Mouse (Mus musculus): ENCODE measurements around the gene Sbk2. TPM values are rescaled to one million over a fixed set of nuclear protein-coding genes. Genes with fewer than 3 reads are reported as not detected.
"Not testable (repeated sequence)": the region's sequence is repeated elsewhere in the genome, so short reads cannot be mapped to it uniquely, and the experiment has no call there.

Gene Sbk2
- not detected in 2 replicates for polyA plus RNA-seq (2012)

- H3K9me3 ChIP-seq (ENCODE audit: control insufficient read depth, low read length) = no peaks in the 10 kb centered on the region
- H3K27me3 ChIP-seq (ENCODE audit: control insufficient read depth) = no peaks in the 10 kb centered on the region
- no peak within 1 kb of the TSS for H3K4me3 ChIP-seq (replicated peaks)
- TF ChIP-seq TAL1 (IDR thresholded peaks at IDR 0.05; ENCODE audit: low read length) = no peak
- no peak for TF ChIP-seq GATA1 (IDR thresholded peaks at IDR 0.05; ENCODE audit: low read length)
- H3K36me3 ChIP-seq (ENCODE audit: control insufficient read depth) = no peaks in the 10 kb centered on the region
- peaks cover 3% of the 10 kb centered on the region for H3K4me1 ChIP-seq (ENCODE audit: control insufficient read depth)
Observed at GRCm38 (mm10) chr7:4964272-4964671, at the start of gene Sbk2. Gene Sbk2 (minus strand): TSS chr7:4964406.

DNA sequence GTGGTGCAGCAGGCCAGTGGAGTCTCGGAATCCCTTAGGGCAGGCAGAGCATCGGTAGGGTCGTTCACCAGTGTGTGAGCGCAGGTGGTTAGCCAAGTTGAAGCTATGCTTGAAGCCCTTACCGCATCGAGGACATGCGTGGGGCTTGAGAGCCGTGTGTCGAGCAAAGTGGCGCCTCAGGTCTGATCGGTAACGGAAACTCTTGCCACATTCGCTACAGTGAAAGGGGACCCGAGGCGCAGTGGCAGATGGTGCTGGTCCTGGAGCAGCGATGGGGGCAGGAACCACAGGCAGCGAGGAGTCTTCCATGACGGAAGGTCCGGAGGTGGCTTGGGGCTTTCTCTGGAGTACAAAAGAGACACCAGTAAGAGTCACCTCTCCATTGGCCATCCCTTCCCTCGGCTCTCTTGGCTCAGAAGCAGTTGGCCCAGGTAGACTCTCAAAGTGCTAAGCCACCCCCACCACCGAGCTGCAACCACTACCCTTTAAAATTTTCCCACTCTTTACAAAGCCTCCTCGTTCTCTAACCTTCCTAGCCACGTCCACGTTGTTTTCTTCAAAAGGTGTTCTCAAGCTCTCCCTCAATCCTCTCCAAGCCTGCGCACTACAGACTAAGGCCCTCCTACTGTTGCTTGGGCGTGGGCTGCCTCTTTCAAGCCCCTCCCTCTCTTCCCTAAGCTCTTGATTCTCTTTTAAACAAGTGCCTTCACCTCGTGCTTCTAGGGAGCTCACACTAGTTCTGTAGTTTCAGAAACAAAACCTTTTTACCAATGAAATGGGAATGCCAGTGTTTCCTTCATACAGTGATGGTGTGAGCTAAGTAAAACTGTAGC lies 48.7 kb upstream of the Sbk2 start:
- Histone ChIP-seq H3K9me3 (ENCODE audit: control insufficient read depth, low read length) (peaks cover 21% of the 10 kb centered on the region), H3K36me3 (ENCODE audit: control insufficient read depth) (peaks cover 65% of the 10 kb centered on the region), H3K27me3 (ENCODE audit: control insufficient read depth) (no peaks in the 10 kb centered on the region), H3K4me1 (ENCODE audit: control insufficient read depth) (peaks cover 42% of the 10 kb centered on the region), H3K4me3 (replicated peaks) (peak overlapping the region; percentile 22)
- TF ChIP-seq TAL1 (IDR thresholded peaks at IDR 0.05; ENCODE audit: low read length) = no peak
- no peak for TF ChIP-seq GATA1 (IDR thresholded peaks at IDR 0.05; ENCODE audit: low read length)

GRCm38 (mm10) chr7:5008229-5008628 lies 44.0 kb upstream of the Sbk2 start:
- Histone ChIP-seq H3K4me1 (ENCODE audit: control insufficient read depth) (peaks cover 11% of the 10 kb centered on the region), H3K27me3 (ENCODE audit: control insufficient read depth) (no peaks in the 10 kb centered on the region), H3K4me3 (replicated peaks) (no peak overlapping the region), H3K36me3 (ENCODE audit: control insufficient read depth) (peaks cover 70% of the 10 kb centered on the region), H3K9me3 (ENCODE audit: control insufficient read depth, low read length) (peaks cover 11% of the 10 kb centered on the region)
- TF ChIP-seq TAL1 (IDR thresholded peaks at IDR 0.05; ENCODE audit: low read length) (no peak), GATA1 (IDR thresholded peaks at IDR 0.05; ENCODE audit: low read length) (no peak)

- H3K36me3 ChIP-seq (ENCODE audit: control insufficient read depth) = peaks cover 17% of the 10 kb centered on the region
- H3K4me1 ChIP-seq (ENCODE audit: control insufficient read depth); H3K4me3 ChIP-seq (replicated peaks); H3K27me3 ChIP-seq (ENCODE audit: control insufficient read depth): not testable (repeated sequence)
- H3K9me3 ChIP-seq (ENCODE audit: control insufficient read depth, low read length) = peaks cover 10% of the 10 kb centered on the region
Observed at GRCm38 (mm10) chr7:5002876-5003275, 38.7 kb upstream of the Sbk2 start.

GRCm38 (mm10) chr7:4999876-5000275 lies 35.7 kb upstream of the Sbk2 start:
- H3K36me3 ChIP-seq (ENCODE audit: control insufficient read depth) = no peaks in the 10 kb centered on the region
- TF ChIP-seq TAL1 (IDR thresholded peaks at IDR 0.05; ENCODE audit: low read length) = no peak
- no peak for TF ChIP-seq GATA1 (IDR thresholded peaks at IDR 0.05; ENCODE audit: low read length)

GRCm38 (mm10) chr7:4996934-4997333 lies 32.7 kb upstream of the Sbk2 start:
- Histone ChIP-seq H3K4me3 (replicated peaks) (no peak overlapping the region), H3K9me3 (ENCODE audit: control insufficient read depth, low read length) (peaks cover 18% of the 10 kb centered on the region), H3K36me3 (ENCODE audit: control insufficient read depth) (peaks cover 5% of the 10 kb centered on the region; the same call in 1 of the 2 replicates), H3K4me1 (ENCODE audit: control insufficient read depth) (no peaks in the 10 kb centered on the region), H3K27me3 (ENCODE audit: control insufficient read depth) (peaks cover 46% of the 10 kb centered on the region)
- TF ChIP-seq GATA1 (IDR thresholded peaks at IDR 0.05; ENCODE audit: low read length) = no peak
- no peak for TF ChIP-seq TAL1 (IDR thresholded peaks at IDR 0.05; ENCODE audit: low read length)

More at GRCm38 (mm10) chr7:4999876-5000275, 35.7 kb upstream of the Sbk2 start:
- Histone ChIP-seq H3K9me3 (ENCODE audit: control insufficient read depth, low read length) (peaks cover 10% of the 10 kb centered on the region), H3K27me3 (ENCODE audit: control insufficient read depth) (peaks cover 20% of the 10 kb centered on the region), H3K4me3 (replicated peaks) (no peak overlapping the region), H3K4me1 (ENCODE audit: control insufficient read depth) (no peaks in the 10 kb centered on the region)

- H3K9me3 ChIP-seq (ENCODE audit: control insufficient read depth, low read length) = peaks cover 18% of the 10 kb centered on the region
- H3K36me3 ChIP-seq (ENCODE audit: control insufficient read depth) = peaks cover 5% of the 10 kb centered on the region; the same call in 1 of the 2 replicates
- H3K4me1 ChIP-seq (ENCODE audit: control insufficient read depth) = no peaks in the 10 kb centered on the region
- H3K4me3 ChIP-seq (replicated peaks) = peak within 1 kb of the TSS; percentile 53
- TF ChIP-seq GATA1 (IDR thresholded peaks at IDR 0.05; ENCODE audit: low read length) = no peak
- no peak for TF ChIP-seq TAL1 (IDR thresholded peaks at IDR 0.05; ENCODE audit: low read length)
- H3K27me3 ChIP-seq (ENCODE audit: control insufficient read depth) = peaks cover 46% of the 10 kb centered on the region
Observed at GRCm38 (mm10) chr7:4996003-4996895, 32.0 kb upstream of the Sbk2 start, which contains the start of gene Zfp579. Gene Zfp579 (minus strand): TSS chr7:4996158.

- Histone ChIP-seq H3K36me3 (ENCODE audit: control insufficient read depth) (peaks cover 5% of the 10 kb centered on the region; the same call in 1 of the 2 replicates), H3K4me1 (ENCODE audit: control insufficient read depth) (no peaks in the 10 kb centered on the region), H3K27me3 (ENCODE audit: control insufficient read depth) (peaks cover 46% of the 10 kb centered on the region), H3K9me3 (ENCODE audit: control insufficient read depth, low read length) (peaks cover 18% of the 10 kb centered on the region), H3K4me3 (replicated peaks) (peak overlapping the region; percentile 53)
- TF ChIP-seq GATA1 (IDR thresholded peaks at IDR 0.05; ENCODE audit: low read length) = no peak
- no peak for TF ChIP-seq TAL1 (IDR thresholded peaks at IDR 0.05; ENCODE audit: low read length)
Observed at GRCm38 (mm10) chr7:4995268-4996002, 31.2 kb upstream of the Sbk2 start.

All from erythroblast, embryonic 14.5 days (primary cell).